Mouse (Mus musculus): ENCODE measurements around the gene Elmo3. TPM values are rescaled to one million over a fixed set of nuclear protein-coding genes. Genes with fewer than 3 reads are reported as not detected.

The Elmo3 gene
- total RNA-seq, 2 experiments from 2014 or later = 0.77 to 0.81 TPM

DNA sequence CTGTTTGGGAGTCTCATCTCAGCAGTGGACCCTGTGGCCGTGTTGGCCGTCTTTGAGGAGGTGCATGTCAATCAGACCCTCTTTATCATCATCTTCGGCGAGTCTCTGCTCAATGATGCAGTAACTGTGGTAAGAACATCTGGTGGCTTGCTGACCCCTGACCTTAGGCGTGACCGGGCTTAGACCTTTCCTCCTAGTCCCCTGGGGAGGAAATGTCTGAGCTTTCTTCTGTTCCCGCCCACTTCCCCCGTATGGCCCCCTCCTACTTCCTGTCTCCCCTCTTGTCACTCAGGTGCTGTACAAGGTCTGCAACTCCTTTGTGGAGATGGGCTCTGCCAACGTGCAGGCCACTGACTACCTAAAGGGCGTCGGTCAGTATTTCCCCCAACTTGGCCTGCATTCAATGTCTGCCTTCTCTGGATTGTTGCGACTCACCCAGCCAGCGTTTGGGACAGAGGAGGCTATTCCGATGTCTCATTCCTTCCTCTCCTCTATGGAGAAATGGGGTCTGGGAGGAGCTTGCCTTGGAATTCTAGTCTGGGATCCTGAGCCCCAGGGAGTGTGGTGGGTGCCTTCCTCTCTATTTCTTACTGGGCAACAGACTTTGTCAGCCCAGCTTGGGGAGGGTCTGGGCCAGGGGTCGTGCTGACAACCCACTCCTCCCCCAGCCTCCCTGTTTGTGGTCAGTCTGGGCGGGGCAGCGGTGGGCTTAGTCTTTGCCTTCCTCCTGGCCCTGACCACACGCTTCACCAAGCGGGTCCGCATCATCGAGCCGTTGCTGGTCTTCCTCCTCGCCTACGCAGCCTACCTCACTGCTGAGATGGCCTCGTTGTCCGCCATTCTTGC, 50.0 kb downstream of the Elmo3 start:
- DNase-seq = no peak

DNA sequence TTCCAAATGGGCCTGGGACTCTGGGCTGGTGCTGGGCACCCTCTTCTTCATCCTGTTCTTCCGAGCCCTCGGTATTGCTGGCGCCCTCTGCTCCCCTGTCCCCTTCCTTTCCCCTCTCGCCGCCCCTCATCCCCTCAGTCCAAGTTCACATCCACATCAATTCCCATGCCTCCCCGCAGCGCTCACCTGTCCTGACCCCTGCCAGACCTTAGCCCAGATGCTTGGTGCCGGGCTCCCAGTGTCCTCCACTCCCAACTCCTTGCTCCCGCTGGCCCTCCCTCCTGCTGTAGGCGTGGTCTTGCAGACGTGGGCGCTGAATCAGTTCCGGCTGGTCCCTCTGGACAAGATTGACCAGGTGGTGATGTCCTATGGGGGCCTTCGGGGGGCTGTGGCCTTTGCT, 51.3 kb downstream of the Elmo3 start:
- DNase-seq = no peak

DNA sequence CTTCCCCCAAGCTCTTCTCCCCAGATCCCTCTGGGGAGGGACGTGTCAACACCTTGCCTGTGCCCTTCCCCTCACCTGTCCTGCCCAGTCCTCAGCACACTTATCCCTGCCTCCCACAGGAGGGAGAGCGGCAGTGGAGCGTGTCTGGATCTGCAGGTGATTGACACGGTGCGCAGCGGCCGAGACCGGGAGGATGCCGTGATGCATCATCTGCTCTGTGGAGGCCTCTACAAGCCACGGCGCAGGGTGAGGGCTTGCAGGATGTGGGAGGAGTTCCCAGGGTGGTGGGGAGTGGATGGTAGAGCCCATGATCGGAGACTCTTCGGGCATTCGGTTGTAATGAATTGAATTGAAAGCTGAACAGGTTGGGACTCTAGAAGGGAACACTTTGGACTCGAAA, 53.8 kb downstream of the Elmo3 start:
- no peak for DNase-seq

DNA sequence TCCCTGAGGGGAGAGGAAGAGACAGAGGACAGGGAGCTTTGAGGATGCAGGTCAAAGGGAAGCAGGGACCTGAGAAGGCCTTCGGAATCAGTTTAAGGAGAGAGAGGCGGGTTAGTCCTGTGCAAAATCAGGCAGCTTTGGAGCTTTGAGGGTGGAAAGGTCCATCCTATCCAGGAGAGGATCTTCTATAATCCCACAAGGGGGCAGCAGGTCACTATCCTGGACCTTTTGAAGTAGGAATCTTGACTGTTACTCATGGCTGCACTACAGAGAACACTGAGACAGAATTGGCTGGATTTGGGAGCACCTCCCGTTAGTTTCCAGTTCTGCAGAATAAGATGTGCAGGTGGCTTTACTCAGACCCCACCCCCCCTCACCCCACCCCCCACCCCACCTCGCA, 54.2 kb downstream of the Elmo3 start:
- no peak for DNase-seq

Small RNA genes within 50 kb of the gene (microRNA-seq; reads per million reads assigned to microRNA genes)
- gene Gm27320 (0 reads per million in 2 experiments), gene Mir328 (9,820 to 11,558 reads per million in 2 experiments)

Other genes with a start within 250 kb of the Elmo3 start
- gene Ces3b, start 221.8 kb upstream of the Elmo3 start, total RNA-seq (2021) = not detected
- gene Ces4a, start 173.8 kb upstream of the Elmo3 start, total RNA-seq (2021) = not detected
- gene Cbfb, start 134.9 kb upstream of the Elmo3 start, total RNA-seq (2021) = 10 to 100 TPM; 20.1 to 24.7 TPM
- 10 to 100 TPM; 36.5 to 39.2 TPM for gene D230025D16Rik, start 80.5 kb upstream of the Elmo3 start, total RNA-seq (2021)
- gene B3gnt9, start 50.4 kb upstream of the Elmo3 start, total RNA-seq (2021) = 1 to 10 TPM; 2.2 to 2.6 TPM
- gene Tradd, start 41.0 kb upstream of the Elmo3 start, total RNA-seq (2021) = 1 to 10 TPM; 8.2 to 9.0 TPM
- 1 to 10 TPM; 1.0 TPM for gene Fbxl8, start 41.0 kb upstream of the Elmo3 start, total RNA-seq (2021)
- 1 to 10 TPM; 4.9 to 7.0 TPM for gene Hsf4, start 35.8 kb upstream of the Elmo3 start, total RNA-seq (2021)
- gene Nol3, start 29.5 kb upstream of the Elmo3 start, total RNA-seq (2021) = 1 to 10 TPM; 6.9 to 9.1 TPM
- 10 to 100 TPM; 20.5 to 23.4 TPM for gene 4931428F04Rik, start 15.7 kb upstream of the Elmo3 start, total RNA-seq (2021)
- 1 to 10 TPM; 1.3 to 1.7 TPM for gene Exoc3l, start 9.5 kb upstream of the Elmo3 start, total RNA-seq (2021)
- 10 to 100 TPM; 35.3 to 36.7 TPM for gene E2f4, start 7.9 kb upstream of the Elmo3 start, total RNA-seq (2021)
- gene Lrrc29, start 20.7 kb downstream of the Elmo3 start, total RNA-seq (2021) = 1 to 10 TPM; 5.9 to 7.8 TPM
- 10 to 100 TPM; 44.1 to 47.9 TPM for gene Tmem208, start 20.8 kb downstream of the Elmo3 start, total RNA-seq (2021)
- gene Fhod1, start 42.4 kb downstream of the Elmo3 start, total RNA-seq (2021) = 1 to 10 TPM; 1.8 to 1.9 TPM
- gene Slc9a5, start 43.2 kb downstream of the Elmo3 start, total RNA-seq (2021) = 10 to 100 TPM; 12.2 to 13.7 TPM
- 1 to 10 TPM; 1.2 to 2.1 TPM for gene Plekhg4, start 67.7 kb downstream of the Elmo3 start, total RNA-seq (2021)
- not detected for gene Kctd19, start 107.9 kb downstream of the Elmo3 start, total RNA-seq (2021)
- under 1 TPM; 0.27 to 0.81 TPM for gene Lrrc36, start 108.0 kb downstream of the Elmo3 start, total RNA-seq (2021)
- 10 to 100 TPM; 31.9 TPM for gene Tppp3, start 165.9 kb downstream of the Elmo3 start, total RNA-seq (2021)
- gene Zdhhc1, start 191.3 kb downstream of the Elmo3 start, total RNA-seq (2021) = 10 to 100 TPM; 32.8 to 37.6 TPM
- gene Hsd11b2, start 213.2 kb downstream of the Elmo3 start, total RNA-seq (2021) = not detected